Mouse (Mus musculus) megakaryocyte, embryonic 14.5 days (primary cell): ENCODE data around the gene Cdkn2a. TPM values are rescaled to one million over a fixed set of nuclear protein-coding genes. Genes with fewer than 3 reads are reported as not detected.
A peak's percentile ranks its signal among the peaks of the same experiment; 100 is the strongest.

Source experiments
- H3K27me3 ChIP-seq: replicated peaks from 2 replicates; pipeline ENCODE3; 2012; ENCODE audit warnings: inconsistent platforms
- H3K36me3 ChIP-seq: replicated peaks from 2 replicates; pipeline ENCODE3; 2012; ENCODE audit warnings: low read length, inconsistent platforms, mixed read lengths
- H3K4me1 ChIP-seq: 2 replicates; pipeline ENCODE4 v1.6.1; 2012; ENCODE audit warnings: inconsistent platforms
- H3K4me3 ChIP-seq: replicated peaks from 2 replicates; pipeline ENCODE3; 2012; ENCODE audit warnings: moderate library complexity, mild to moderate bottlenecking, inconsistent platforms
- H3K9me3 ChIP-seq: 2 replicates; pipeline ENCODE4 v1.6.1; 2012; ENCODE audit warnings: inconsistent platforms
- FLI1 ChIP-seq: IDR thresholded peaks from 2 replicates; pipeline ENCODE4 v1.6.1; 2012; ENCODE audit warnings: low read length, inconsistent platforms, mixed read lengths
- GATA1 ChIP-seq: IDR thresholded peaks from 3 replicates; pipeline ENCODE4 v1.6.1; 2012; ENCODE audit warnings: mixed read lengths, low read length, inconsistent platforms, borderline replicate concordance
- polyA plus RNA-seq: library from polyadenylated mRNA; stranded (reverse); fragments of >175 nt; gene quantifications from 2 replicates; pipeline ENCODE4 v1.2.3, GENCODE M21; 2012; ENCODE audit warnings: low replicate concordance; ENCODE audit not compliant: insufficient read depth

The Cdkn2a gene
- polyA plus RNA-seq, 1 experiment = 232 TPM

GRCm38 (mm10) chr4:89279641-89280040 is 14.8 kb downstream of the Cdkn2a start:
- TF ChIP-seq GATA1 (no peak), FLI1 (no peak)
- Histone ChIP-seq H3K36me3 (peaks cover 15% of the 10 kb centered on the region), H3K9me3 (0 out of 2 replicates have a peak, but pooled peaks cover 5% of the 10 kb centered on the region), H3K4me1 (peaks cover 50% of the 10 kb centered on the region), H3K4me3 (peak overlapping the region; percentile 83), H3K27me3 (peaks cover 66% of the 10 kb centered on the region)

- TF ChIP-seq FLI1 = no peak
- no peak for TF ChIP-seq GATA1
- H3K36me3 ChIP-seq = peaks cover 15% of the 10 kb centered on the region
- peaks cover 65% of the 10 kb centered on the region for H3K4me1 ChIP-seq
- peaks cover 81% of the 10 kb centered on the region for H3K27me3 ChIP-seq
- H3K4me3 ChIP-seq = peak overlapping the region; percentile 18
- 0 out of 2 replicates have a peak, but pooled peaks cover 5% of the 10 kb centered on the region for H3K9me3 ChIP-seq
Observed at GRCm38 (mm10) chr4:89277381-89277940, 17.0 kb downstream of the Cdkn2a start.

- Histone ChIP-seq H3K36me3 (peaks cover 15% of the 10 kb centered on the region), H3K4me1 (peaks cover 61% of the 10 kb centered on the region), H3K9me3 (0 out of 2 replicates have a peak, but pooled peaks cover 5% of the 10 kb centered on the region), H3K4me3 (peak overlapping the region; percentile 82), H3K27me3 (peaks cover 81% of the 10 kb centered on the region)
- TF ChIP-seq FLI1 (no peak), GATA1 (no peak)
Observed at GRCm38 (mm10) chr4:89276669-89277219, 17.7 kb downstream of the Cdkn2a start.

GRCm38 (mm10) chr4:89275811-89276584 is 18.5 kb downstream of the Cdkn2a start:
- Histone ChIP-seq H3K9me3 (0 out of 2 replicates have a peak, but pooled peaks cover 5% of the 10 kb centered on the region), H3K4me3 (no peak overlapping the region), H3K4me1 (peaks cover 60% of the 10 kb centered on the region), H3K27me3 (peaks cover 81% of the 10 kb centered on the region), H3K36me3 (peaks cover 15% of the 10 kb centered on the region)
- TF ChIP-seq FLI1 (no peak), GATA1 (no peak)

GRCm38 (mm10) chr4:89274829-89275548 is 19.5 kb downstream of the Cdkn2a start:
- peaks cover 85% of the 10 kb centered on the region for H3K27me3 ChIP-seq
- TF ChIP-seq FLI1 (no peak), GATA1 (no peak)
- H3K9me3 ChIP-seq = 0 out of 2 replicates have a peak, but pooled peaks cover 5% of the 10 kb centered on the region

GRCm38 (mm10) chr4:89274006-89274405 is 20.4 kb downstream of the Cdkn2a start:
- no peak for TF ChIP-seq FLI1
- Histone ChIP-seq H3K4me1 (peaks cover 52% of the 10 kb centered on the region), H3K36me3 (peaks cover 15% of the 10 kb centered on the region), H3K27me3 (peaks cover 79% of the 10 kb centered on the region), H3K4me3 (peak overlapping the region; percentile 79), H3K9me3 (0 out of 2 replicates have a peak, but pooled peaks cover 5% of the 10 kb centered on the region)

More at GRCm38 (mm10) chr4:89274829-89275548, 19.5 kb downstream of the Cdkn2a start:
- Histone ChIP-seq H3K4me1 (peaks cover 57% of the 10 kb centered on the region), H3K4me3 (peak overlapping the region; percentile 67), H3K36me3 (peaks cover 15% of the 10 kb centered on the region)

- peaks cover 75% of the 10 kb centered on the region for H3K27me3 ChIP-seq
- peaks cover 50% of the 10 kb centered on the region for H3K4me1 ChIP-seq
- TF ChIP-seq GATA1 = no peak
- no peak for TF ChIP-seq FLI1
- H3K4me3 ChIP-seq = peak overlapping the region; percentile 79
- H3K36me3 ChIP-seq = peaks cover 15% of the 10 kb centered on the region
- H3K9me3 ChIP-seq = 0 out of 2 replicates have a peak, but pooled peaks cover 5% of the 10 kb centered on the region
Observed at GRCm38 (mm10) chr4:89273585-89273984, 20.9 kb downstream of the Cdkn2a start.

- Histone ChIP-seq H3K27me3 (peaks cover 71% of the 10 kb centered on the region), H3K36me3 (peaks cover 15% of the 10 kb centered on the region), H3K4me1 (peaks cover 49% of the 10 kb centered on the region), H3K4me3 (peak overlapping the region; percentile 79), H3K9me3 (0 out of 2 replicates have a peak, but pooled peaks cover 5% of the 10 kb centered on the region)
- TF ChIP-seq FLI1 (no peak), GATA1 (no peak)
Observed at GRCm38 (mm10) chr4:89272961-89273540, 21.4 kb downstream of the Cdkn2a start.

- Histone ChIP-seq H3K4me3 (peak overlapping the region; percentile 65), H3K9me3 (0 out of 2 replicates have a peak, but pooled peaks cover 3% of the 10 kb centered on the region)
- no peak for TF ChIP-seq GATA1
- no peak for TF ChIP-seq FLI1
Observed at GRCm38 (mm10) chr4:89272101-89272718, 22.2 kb downstream of the Cdkn2a start.

More at GRCm38 (mm10) chr4:89272101-89272718, 22.2 kb downstream of the Cdkn2a start:
- Histone ChIP-seq H3K27me3 (peaks cover 65% of the 10 kb centered on the region), H3K36me3 (peaks cover 15% of the 10 kb centered on the region), H3K4me1 (peaks cover 46% of the 10 kb centered on the region)
